Mouse (Mus musculus): Measurements from ENCODE around the gene Myoz2. TPM values are rescaled to one million over a fixed set of nuclear protein-coding genes. Genes with fewer than 3 reads are reported as not detected.

The Myoz2 gene
- total RNA-seq, 1 experiment: not detected

DNA sequence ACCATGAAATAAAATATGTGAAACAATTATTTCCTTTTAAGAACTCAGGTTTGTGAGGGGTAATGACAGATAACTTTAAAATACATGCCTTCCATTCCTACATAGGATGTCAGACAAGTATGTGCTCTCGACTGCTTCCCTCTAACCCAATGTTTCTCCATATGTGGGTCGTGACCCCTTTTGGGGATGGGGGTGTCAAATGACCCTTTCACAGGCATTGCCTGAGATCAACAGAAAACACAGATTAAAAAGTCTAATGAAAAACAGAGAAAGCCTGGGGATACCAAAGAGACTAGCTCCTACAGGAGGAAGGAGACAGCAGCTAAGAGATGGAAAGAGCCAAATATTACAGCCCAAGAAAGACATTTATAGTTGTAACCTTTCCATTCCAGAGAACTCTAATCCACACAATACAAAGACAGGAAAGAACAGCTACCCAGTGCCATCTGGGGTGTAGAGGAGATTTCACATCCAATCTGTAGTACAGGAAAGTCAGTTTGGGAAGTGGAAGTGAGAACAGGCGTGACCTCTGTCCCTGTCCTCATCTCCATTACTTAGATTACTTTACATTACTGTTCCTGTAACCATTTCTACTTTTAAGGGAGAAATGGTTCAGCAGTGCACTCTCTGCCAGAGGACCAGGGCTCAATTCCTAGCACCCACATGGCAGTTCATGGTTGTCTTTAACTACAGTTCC lies 62.5 kb downstream of the Myoz2 start:
- Histone ChIP-seq H3K9me3 (ENCODE audit: control insufficient read depth, insufficient read depth, low read depth, low read length) (no peaks in the 10 kb centered on the region), H3K27ac (ENCODE audit: insufficient read depth, low read depth, low read length, poor library complexity, severe bottlenecking) (no peak overlapping the region), H3K4me3 (ENCODE audit: insufficient read depth in 1 of 2, low read depth in 1 of 2, low read length in 2 of 2, poor library complexity in 1 of 2, severe bottlenecking in 1 of 2) (no peak overlapping the region), H3K9ac (ENCODE audit: insufficient read depth, low read depth, low read length, poor library complexity, severe bottlenecking) (no peak overlapping the region), H3K4me1 (ENCODE audit: control insufficient read depth in 2 of 2, insufficient read depth in 2 of 2, low read length in 2 of 2, poor library complexity in 1 of 2) (no peaks in the 10 kb centered on the region), H3K36me3 (ENCODE audit: control insufficient read depth, insufficient read depth, low read length, poor library complexity, severe bottlenecking) (no peaks in the 10 kb centered on the region; the same call in 1 of the 2 replicates)
- in situ Hi-C loops (cut with MboI; ENCODE audit: low sequenced_read_pairs in 2 of 2, unreplicated experiment in 2 of 2): no loop called here
- DNase-seq (ENCODE audit: low read depth, low spot score): no peak
- TF ChIP-seq ZC3H11A (IDR thresholded peaks at IDR 0.05; ENCODE audit: borderline replicate concordance, low read depth, low read length) (no peak), MAFK (IDR thresholded peaks at IDR 0.05; ENCODE audit: insufficient read depth, low read depth, low read length) (no peak), HCFC1 (IDR thresholded peaks at IDR 0.05; ENCODE audit: borderline replicate concordance, insufficient read depth, low read length) (no peak), CHD2 (IDR thresholded peaks at IDR 0.05; ENCODE audit: low read depth, low read length) (no peak), ZNF384 (IDR thresholded peaks at IDR 0.05; ENCODE audit: low read depth, low read length) (no peak)

DNA sequence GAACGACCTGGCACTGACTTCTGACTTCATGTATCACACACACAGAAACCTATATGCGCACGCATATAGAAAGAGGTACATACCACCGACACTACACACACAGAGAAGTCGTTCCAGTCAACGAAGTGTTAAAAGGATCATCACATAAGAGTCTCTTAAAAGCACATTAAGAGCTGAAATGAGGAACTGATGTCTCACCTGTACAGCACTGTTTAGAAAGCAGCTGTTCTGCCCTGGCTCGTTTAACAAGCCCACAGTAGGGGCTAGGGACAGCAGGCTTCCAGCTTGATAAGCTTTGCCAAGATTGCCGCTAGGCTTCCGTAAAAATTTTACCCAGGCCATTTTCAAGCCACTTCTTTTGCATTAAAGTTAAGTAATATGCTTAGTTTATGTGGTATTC lies 66.4 kb downstream of the Myoz2 start:
- TF ChIP-seq MAFK (IDR thresholded peaks at IDR 0.05; ENCODE audit: insufficient read depth, low read depth, low read length) (no peak), CHD2 (IDR thresholded peaks at IDR 0.05; ENCODE audit: low read depth, low read length) (no peak), HCFC1 (IDR thresholded peaks at IDR 0.05; ENCODE audit: borderline replicate concordance, insufficient read depth, low read length) (no peak), ZNF384 (IDR thresholded peaks at IDR 0.05; ENCODE audit: low read depth, low read length) (no peak), ZC3H11A (IDR thresholded peaks at IDR 0.05; ENCODE audit: borderline replicate concordance, low read depth, low read length) (no peak)
- no peaks in the 10 kb centered on the region for H3K9me3 ChIP-seq (ENCODE audit: control insufficient read depth, insufficient read depth, low read depth, low read length)
- H3K4me1 ChIP-seq (ENCODE audit: control insufficient read depth in 2 of 2, insufficient read depth in 2 of 2, low read length in 2 of 2, poor library complexity in 1 of 2): no peaks in the 10 kb centered on the region
- no peak overlapping the region for H3K4me3 ChIP-seq (ENCODE audit: insufficient read depth in 1 of 2, low read depth in 1 of 2, low read length in 2 of 2, poor library complexity in 1 of 2, severe bottlenecking in 1 of 2)
- H3K36me3 ChIP-seq (ENCODE audit: control insufficient read depth, insufficient read depth, low read length, poor library complexity, severe bottlenecking): no peaks in the 10 kb centered on the region; the same call in 1 of the 2 replicates
- H3K9ac ChIP-seq (ENCODE audit: insufficient read depth, low read depth, low read length, poor library complexity, severe bottlenecking): no peak overlapping the region
- H3K27ac ChIP-seq (ENCODE audit: insufficient read depth, low read depth, low read length, poor library complexity, severe bottlenecking): no peak overlapping the region
- in situ Hi-C loops (cut with MboI; ENCODE audit: low sequenced_read_pairs in 2 of 2, unreplicated experiment in 2 of 2): no loop called here
- no peak for DNase-seq (ENCODE audit: low read depth, low spot score)

DNA sequence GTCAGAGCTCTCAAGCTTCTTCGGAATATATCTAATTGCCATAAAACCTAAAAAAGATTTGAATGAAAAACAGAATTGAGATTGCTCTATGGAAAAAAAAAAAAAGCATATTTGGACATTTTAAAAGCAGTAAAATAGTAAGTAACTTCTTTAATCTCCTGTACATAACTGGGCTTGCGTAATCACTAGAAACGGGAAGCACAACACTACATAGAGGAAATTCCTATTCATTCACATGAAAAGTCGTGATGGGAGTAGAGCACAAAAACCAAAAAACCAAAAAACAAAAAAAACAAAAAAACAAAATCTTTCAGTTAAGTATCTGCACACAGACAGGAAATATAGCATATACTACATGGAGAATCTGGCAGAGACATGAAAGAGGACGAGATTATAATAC lies 70.5 kb downstream of the Myoz2 start:
- Histone ChIP-seq H3K4me1 (ENCODE audit: control insufficient read depth in 2 of 2, insufficient read depth in 2 of 2, low read length in 2 of 2, poor library complexity in 1 of 2) (no peaks in the 10 kb centered on the region), H3K9ac (ENCODE audit: insufficient read depth, low read depth, low read length, poor library complexity, severe bottlenecking) (no peak overlapping the region), H3K4me3 (ENCODE audit: insufficient read depth in 1 of 2, low read depth in 1 of 2, low read length in 2 of 2, poor library complexity in 1 of 2, severe bottlenecking in 1 of 2) (no peak overlapping the region), H3K36me3 (ENCODE audit: control insufficient read depth, insufficient read depth, low read length, poor library complexity, severe bottlenecking) (no peaks in the 10 kb centered on the region; the same call in 1 of the 2 replicates), H3K9me3 (ENCODE audit: control insufficient read depth, insufficient read depth, low read depth, low read length) (no peaks in the 10 kb centered on the region), H3K27ac (ENCODE audit: insufficient read depth, low read depth, low read length, poor library complexity, severe bottlenecking) (no peak overlapping the region)
- TF ChIP-seq ZC3H11A (IDR thresholded peaks at IDR 0.05; ENCODE audit: borderline replicate concordance, low read depth, low read length) (no peak), ZNF384 (IDR thresholded peaks at IDR 0.05; ENCODE audit: low read depth, low read length) (no peak), CHD2 (IDR thresholded peaks at IDR 0.05; ENCODE audit: low read depth, low read length) (no peak), MAFK (IDR thresholded peaks at IDR 0.05; ENCODE audit: insufficient read depth, low read depth, low read length) (no peak), HCFC1 (IDR thresholded peaks at IDR 0.05; ENCODE audit: borderline replicate concordance, insufficient read depth, low read length) (no peak)
- in situ Hi-C loops (cut with MboI; ENCODE audit: low sequenced_read_pairs in 2 of 2, unreplicated experiment in 2 of 2): no loop called here
- no peak for DNase-seq (ENCODE audit: low read depth, low spot score)

Other genes starting within 250 kb of the Myoz2 start
- not detected in 2 replicates for gene Fabp2, start 139.9 kb downstream of the Myoz2 start, total RNA-seq (2012; rRNA removed)
- gene Gm10959, start 115.7 kb downstream of the Myoz2 start, total RNA-seq (2012; rRNA removed): not detected in 2 replicates
- gene 1810037I17Rik, start 110.8 kb downstream of the Myoz2 start, total RNA-seq (2012; rRNA removed): 49.2 and 65.0 TPM in 2 replicates
- 14.8 and 21.5 TPM in 2 replicates for gene Usp53, start 50.5 kb downstream of the Myoz2 start, total RNA-seq (2012; rRNA removed)
- gene Synpo2, start 201.1 kb upstream of the Myoz2 start, total RNA-seq (2012; rRNA removed): 0.37 and 1.6 TPM in 2 replicates
- gene Sec24d, start 232.4 kb upstream of the Myoz2 start, total RNA-seq (2012; rRNA removed): 16.5 and 20.0 TPM in 2 replicates

Measured in ES-E14 (cell line).